In genomic region chr4:40220437-40220836, GRCm38 (mm10) we compare ENCODE assay signal across 10 mouse cellular contexts. TPM values are rescaled to one million over a fixed set of nuclear protein-coding genes. Genes with fewer than 3 reads are reported as not detected.
DNase-seq lines count a peak whose midpoint lies in the region; ATAC-seq and TF ChIP-seq lines count a peak whose summit lies in the region.
"Had no signal": no experiment of that assay in that cellular context is flagged by ENCODE, and none has a peak within 500 bp of the region (broad histone marks: within the 10 kb centered on the region; RNA-seq: fewer than 3 reads in every experiment).

No protein-coding gene starts in this region.

- peak overlapping the region; percentile 31 for H3K4me2 ChIP-seq in forebrain, embryonic 15.5 days (replicated peaks)
- peak overlapping the region; percentile 53; the same call in 1 of the 2 replicates for H3K4me2 ChIP-seq in liver, postnatal 0 days (ENCODE audit: low read depth, low read length)
- H3K4me2 ChIP-seq: liver, embryonic 15.5 days had no signal

- no peak overlapping the region; the same call in 1 of the 2 replicates for H3K9ac ChIP-seq in forebrain, embryonic 15.5 days (replicated peaks)
- H3K9ac ChIP-seq in liver, postnatal 0 days (replicated peaks) = 0 out of 2 replicates have a peak overlapping the region, but pooled peaks have one; percentile 7
- H3K9ac ChIP-seq: liver, embryonic 15.5 days had no signal

- TF ChIP-seq EP300 in liver, postnatal 0 days (IDR thresholded peaks at IDR 0.05; ENCODE audit: low read depth) = no peak

- H3K4me1 ChIP-seq in heart, embryonic 10.5 days = no peaks in the 10 kb centered on the region; the same call in 1 of the 2 replicates
- H3K4me1 ChIP-seq in forebrain, embryonic 15.5 days = 0 out of 2 replicates have a peak, but pooled peaks cover 6% of the 10 kb centered on the region
- H3K4me1 ChIP-seq in liver, postnatal 0 days (ENCODE audit: insufficient read depth) = 0 out of 2 replicates have a peak, but pooled peaks cover 3% of the 10 kb centered on the region
- H3K4me1 ChIP-seq: liver, embryonic 15.5 days had no signal

- H3K4me3 ChIP-seq in heart, embryonic 10.5 days = 0 out of 2 replicates have a peak overlapping the region, but pooled peaks have one; percentile 13
- H3K4me3 ChIP-seq in forebrain, embryonic 15.5 days = peak overlapping the region; percentile 9; the same call in 1 of the 2 replicates
- H3K4me3 ChIP-seq in liver, postnatal 0 days (ENCODE audit: low read depth, low read length) = no peak overlapping the region
- H3K4me3 ChIP-seq: liver, embryonic 15.5 days had no signal

- intact Hi-C loops in left cerebral cortex, postnatal 4 days (cut with DNase I) = no loop called here

- no peak for DNase-seq in heart, embryonic 10.5 days (ENCODE audit: low spot score)
- no peak for DNase-seq in heart, adult 8-10 months (ENCODE audit: low spot score)
- DNase-seq in ES-CJ7 (ENCODE audit: low read depth, low spot score) = peak; percentile 93
- no peak for DNase-seq in liver, postnatal 0 days
- no peak for DNase-seq in left cerebral cortex, postnatal 4 days
- no peak for DNase-seq in layer of hippocampus, adult 8-10 months (ENCODE audit: low spot score in 2 of 2)
- DNase-seq: B cell, adult 2 months had no signal

- H3K27me3 ChIP-seq in heart, embryonic 10.5 days (ENCODE audit: insufficient read depth, poor library complexity, severe bottlenecking) = peaks cover 10% of the 10 kb centered on the region; the same call in 1 of the 2 replicates
- no peaks in the 10 kb centered on the region for H3K27me3 ChIP-seq in forebrain, embryonic 15.5 days
- H3K27me3 ChIP-seq in liver, postnatal 0 days (ENCODE audit: insufficient read depth, low read length) = no peaks in the 10 kb centered on the region
- H3K27me3 ChIP-seq: liver, embryonic 15.5 days had no signal

- H3K36me3 ChIP-seq in heart, embryonic 10.5 days = no peaks in the 10 kb centered on the region
- no peaks in the 10 kb centered on the region for H3K36me3 ChIP-seq in forebrain, embryonic 15.5 days
- peaks cover 42% of the 10 kb centered on the region for H3K36me3 ChIP-seq in liver, postnatal 0 days (replicated peaks; ENCODE audit: insufficient read depth, low read length)

- no peaks in the 10 kb centered on the region for H3K9me3 ChIP-seq in heart, embryonic 10.5 days
- H3K9me3 ChIP-seq in forebrain, embryonic 15.5 days = no peaks in the 10 kb centered on the region
- H3K9me3 ChIP-seq in liver, postnatal 0 days (ENCODE audit: low read length) = no peaks in the 10 kb centered on the region
- H3K9me3 ChIP-seq: liver, embryonic 15.5 days had no signal

- no peak for TF ChIP-seq CTCF in liver, postnatal 0 days (IDR thresholded peaks at IDR 0.05; ENCODE audit: low read depth)

- ATAC-seq in forebrain, embryonic 15.5 days (replicated peaks) = no peak; the same call in 1 of the 2 replicates
- no peak for ATAC-seq in liver, postnatal 0 days
- no peak for ATAC-seq in monocyte, adult 5-6 weeks (replicated peaks; ENCODE audit: insufficient number of reproducible peaks, low FRiP score, low TSS enrichment, poor library complexity, severe bottlenecking)

- H3K27ac ChIP-seq in heart, embryonic 10.5 days = no peak overlapping the region
- no peak overlapping the region for H3K27ac ChIP-seq in forebrain, embryonic 15.5 days (replicated peaks)
- H3K27ac ChIP-seq in liver, postnatal 0 days (ENCODE audit: low read depth) = peak overlapping the region; percentile 64
- H3K27ac ChIP-seq: liver, embryonic 15.5 days had no signal

- WGBS in heart, embryonic 10.5 days = 14% methylated on average over 12 of the region's 12 CpGs
- 22% methylated on average over 12 of the region's 12 CpGs for WGBS in forebrain, embryonic 15.5 days
- 43% methylated on average over 12 of the region's 12 CpGs for WGBS in liver, postnatal 0 days (ENCODE audit: insufficient replicate concordance)

RNA-seq across cellular contexts. Expression of gene Ddx58, which starts 19.2 kb away (rescaled TPM):
- 3.8 and 4.0 TPM in 2 replicates for polyA plus RNA-seq in heart, embryonic 10.5 days (2016; fragmentation: Nextera tagmentation; extraction: Ambion mirVana)
- total RNA-seq in heart, adult 8-10 months (2022) = 1 to 10 TPM; 6.3 to 9.0 (median 7.0) TPM
- 2.7 and 3.2 TPM in 2 replicates for polyA plus RNA-seq in forebrain, embryonic 15.5 days (2015; fragmentation: Nextera tagmentation; extraction: Ambion mirVana)
- polyA plus RNA-seq in liver, postnatal 0 days (2015; fragmentation: Nextera tagmentation; extraction: Ambion mirVana) = 8.2 and 9.3 TPM in 2 replicates
- total RNA-seq in left cerebral cortex, postnatal 4 days (2021) = 1 to 10 TPM; 3.3 to 4.0 TPM
- total RNA-seq in layer of hippocampus, adult 8-10 months (2022) = 1 to 10 TPM; 3.7 to 8.2 (median 6.8) TPM
- 40.6 to 102 TPM (median 50.8 TPM) in 3 replicates for total RNA-seq in monocyte, adult 5-6 weeks (2017)

RNA-seq across cellular contexts. Expression of gene Smim27, which starts 48.9 kb away (rescaled TPM):
- 16.3 and 23.2 TPM in 2 replicates for polyA plus RNA-seq in heart, embryonic 10.5 days (2016; fragmentation: Nextera tagmentation; extraction: Ambion mirVana)
- total RNA-seq in heart, adult 8-10 months (2022) = 10 to 100 TPM; 38.6 to 57.0 (median 48.2) TPM
- polyA plus RNA-seq in forebrain, embryonic 15.5 days (2015; fragmentation: Nextera tagmentation; extraction: Ambion mirVana) = 16.9 and 17.9 TPM in 2 replicates
- polyA plus RNA-seq in liver, postnatal 0 days (2015; fragmentation: Nextera tagmentation; extraction: Ambion mirVana) = 35.8 and 39.2 TPM in 2 replicates
- total RNA-seq in left cerebral cortex, postnatal 4 days (2021) = 10 to 100 TPM in 1 of 2 experiments, 1 to 10 TPM in 1; 9.0 to 19.4 TPM
- total RNA-seq in layer of hippocampus, adult 8-10 months (2022) = 10 to 100 TPM; 11.1 to 27.8 (median 17.2) TPM
- total RNA-seq in monocyte, adult 5-6 weeks (2017) = 6.8 to 13.1 TPM (median 8.2 TPM) in 3 replicates

RNA-seq across cellular contexts. Expression of gene Topors, which starts 49.2 kb away (rescaled TPM):
- 34.9 and 40.9 TPM in 2 replicates for polyA plus RNA-seq in heart, embryonic 10.5 days (2016; fragmentation: Nextera tagmentation; extraction: Ambion mirVana)
- total RNA-seq in heart, adult 8-10 months (2022) = 10 to 100 TPM in 3 of 4 experiments, 1 to 10 TPM in 1; 9.4 to 11.5 (median 10.1) TPM
- 40.7 and 41.5 TPM in 2 replicates for polyA plus RNA-seq in forebrain, embryonic 15.5 days (2015; fragmentation: Nextera tagmentation; extraction: Ambion mirVana)
- 10.4 and 12.0 TPM in 2 replicates for polyA plus RNA-seq in liver, postnatal 0 days (2015; fragmentation: Nextera tagmentation; extraction: Ambion mirVana)
- total RNA-seq in left cerebral cortex, postnatal 4 days (2021) = 10 to 100 TPM; 22.3 to 24.3 TPM
- total RNA-seq in layer of hippocampus, adult 8-10 months (2022) = 10 to 100 TPM; 19.1 to 21.3 (median 21.0) TPM
- 78.8 to 88.0 TPM (median 79.8 TPM) in 3 replicates for total RNA-seq in monocyte, adult 5-6 weeks (2017)

RNA-seq across cellular contexts. Expression of gene Ndufb6, which starts 58.8 kb away (rescaled TPM):
- 439 and 487 TPM in 2 replicates for polyA plus RNA-seq in heart, embryonic 10.5 days (2016; fragmentation: Nextera tagmentation; extraction: Ambion mirVana)
- 100 to 1,000 TPM; 477 to 496 (median 482) TPM for total RNA-seq in heart, adult 8-10 months (2022)
- 286 and 305 TPM in 2 replicates for polyA plus RNA-seq in forebrain, embryonic 15.5 days (2015; fragmentation: Nextera tagmentation; extraction: Ambion mirVana)
- 294 and 307 TPM in 2 replicates for polyA plus RNA-seq in liver, postnatal 0 days (2015; fragmentation: Nextera tagmentation; extraction: Ambion mirVana)
- total RNA-seq in left cerebral cortex, postnatal 4 days (2021) = 100 to 1,000 TPM; 159 to 164 TPM
- 100 to 1,000 TPM; 158 to 176 (median 167) TPM for total RNA-seq in layer of hippocampus, adult 8-10 months (2022)
- 19.6 to 49.3 TPM (median 45.1 TPM) in 3 replicates for total RNA-seq in monocyte, adult 5-6 weeks (2017)
